Mouse (Mus musculus): ENCODE measurements around the gene Lenep. TPM values are rescaled to one million over a fixed set of nuclear protein-coding genes. Genes with fewer than 3 reads are reported as not detected.

Gene Lenep
- total and polyA plus RNA-seq, 3 experiments: not detected

GRCm38 (mm10) chr3:89424416-89425140, 22.0 kb upstream of the Lenep start:
- no peak overlapping the region for H3K4me3 ChIP-seq (ENCODE audit: control insufficient read depth in 1 of 2, insufficient read depth in 1 of 2, low read depth in 2 of 2, low read length in 2 of 2)

GRCm38 (mm10) chr3:89422556-89423205, 20.1 kb upstream of the Lenep start:
- H3K9me3 ChIP-seq (replicated peaks; ENCODE audit: insufficient read depth, low read length): no peaks in the 10 kb centered on the region
- peak in 1 of 2 experiments; percentile 19; a peak in 1 of 4 replicates for TF ChIP-seq EP300 (IDR thresholded peaks at IDR 0.05; ENCODE audit: low read depth in 1 of 2, low read length in 2 of 2)
- TF ChIP-seq MYC (IDR thresholded peaks at IDR 0.05; ENCODE audit: low read depth, low read length): no peak
- no peak for TF ChIP-seq ELF1 (IDR thresholded peaks at IDR 0.05; ENCODE audit: low read depth, low read length)
- no peak for TF ChIP-seq HCFC1 (IDR thresholded peaks at IDR 0.05; ENCODE audit: low read depth, low read length)
- no peaks in the 10 kb centered on the region for H3K27me3 ChIP-seq (ENCODE audit: control insufficient read depth in 1 of 2, insufficient read depth in 2 of 2, low read length in 2 of 2)
- H3K36me3 ChIP-seq (ENCODE audit: control insufficient read depth in 1 of 2, insufficient read depth in 2 of 2, low read length in 2 of 2): peaks cover 9 to 48% of the 10 kb centered on the region in 2 experiments
- no peak overlapping the region for H3K4me3 ChIP-seq (ENCODE audit: control insufficient read depth in 1 of 2, insufficient read depth in 1 of 2, low read depth in 2 of 2, low read length in 2 of 2)
- DNase-seq (ENCODE audit: low read depth, low spot score): peak; percentile 66
- no peak overlapping the region for H3K9ac ChIP-seq (ENCODE audit: control insufficient read depth, low read depth, low read length, poor library complexity, severe bottlenecking)
- peaks cover 23 to 51% of the 10 kb centered on the region in 2 experiments for H3K4me1 ChIP-seq (ENCODE audit: control insufficient read depth in 1 of 2, insufficient read depth in 2 of 2, low read length in 2 of 2)
- peaks cover 28% of the 10 kb centered on the region for H3K79me2 ChIP-seq (ENCODE audit: control insufficient read depth, insufficient read depth, low read length, poor library complexity)
- H3K27ac ChIP-seq (ENCODE audit: control insufficient read depth, low read depth, low read length): no peak overlapping the region

More at GRCm38 (mm10) chr3:89424416-89425140, 22.0 kb upstream of the Lenep start:
- Histone ChIP-seq H3K4me1 (ENCODE audit: control insufficient read depth in 1 of 2, insufficient read depth in 2 of 2, low read length in 2 of 2) (peaks cover 20 to 46% of the 10 kb centered on the region in 2 experiments), H3K9ac (ENCODE audit: control insufficient read depth, low read depth, low read length, poor library complexity, severe bottlenecking) (no peak overlapping the region), H3K27ac (ENCODE audit: control insufficient read depth, low read depth, low read length) (peak overlapping the region; percentile 14; the same call in 1 of the 2 replicates), H3K27me3 (ENCODE audit: control insufficient read depth in 1 of 2, insufficient read depth in 2 of 2, low read length in 2 of 2) (no peaks in the 10 kb centered on the region), H3K9me3 (replicated peaks; ENCODE audit: insufficient read depth, low read length) (no peaks in the 10 kb centered on the region), H3K36me3 (ENCODE audit: control insufficient read depth in 1 of 2, insufficient read depth in 2 of 2, low read length in 2 of 2) (peaks cover 9 to 44% of the 10 kb centered on the region in 2 experiments), H3K79me2 (ENCODE audit: control insufficient read depth, insufficient read depth, low read length, poor library complexity) (peaks cover 14% of the 10 kb centered on the region)
- DNase-seq (ENCODE audit: low read depth, low spot score): no peak
- TF ChIP-seq SIN3A (IDR thresholded peaks at IDR 0.05; ENCODE audit: low read length) (no peak), ETS1 (IDR thresholded peaks at IDR 0.05; ENCODE audit: low read depth, low read length) (0 out of 2 replicates have a peak, but pooled peaks have one; percentile 11), UBTF (IDR thresholded peaks at IDR 0.05; ENCODE audit: borderline replicate concordance, insufficient read depth, low read depth, low read length) (no peak), EP300 (IDR thresholded peaks at IDR 0.05; ENCODE audit: low read depth in 1 of 2, low read length in 2 of 2) (peak in 1 of 2 experiments; percentile 31; a peak in 2 of 4 replicates)

DNA sequence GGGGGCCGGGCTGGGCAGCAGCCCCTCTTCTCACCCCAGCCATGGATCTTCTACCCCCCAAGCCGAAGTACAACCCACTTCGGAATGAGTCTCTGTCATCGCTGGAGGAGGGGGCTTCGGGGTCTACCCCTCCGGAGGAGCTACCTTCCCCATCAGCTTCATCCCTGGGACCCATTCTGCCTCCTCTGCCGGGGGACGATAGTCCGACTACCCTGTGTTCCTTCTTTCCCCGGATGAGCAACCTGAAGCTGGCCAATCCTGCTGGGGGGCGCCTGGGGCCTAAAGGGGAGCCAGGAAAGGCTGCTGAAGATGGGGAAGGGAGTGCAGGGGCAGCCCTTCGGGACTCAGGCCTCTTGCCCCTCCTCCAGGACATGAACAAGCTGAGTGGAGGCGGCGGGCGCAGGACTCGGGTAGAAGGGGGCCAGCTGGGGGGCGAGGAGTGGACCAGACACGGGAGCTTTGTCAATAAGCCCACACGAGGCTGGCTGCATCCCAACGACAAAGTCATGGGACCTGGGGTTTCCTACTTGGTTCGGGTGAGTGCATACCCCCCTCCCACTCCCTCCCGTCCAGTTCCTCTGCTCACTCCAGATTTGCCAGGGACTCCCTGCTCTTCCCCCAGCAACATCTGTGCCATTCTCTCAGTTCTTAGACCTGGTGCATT, 19.3 kb upstream of the Lenep start:
- Histone ChIP-seq H3K36me3 (ENCODE audit: control insufficient read depth in 1 of 2, insufficient read depth in 2 of 2, low read length in 2 of 2) (peaks cover 9 to 51% of the 10 kb centered on the region in 2 experiments), H3K27ac (ENCODE audit: control insufficient read depth, low read depth, low read length) (no peak overlapping the region), H3K9ac (ENCODE audit: control insufficient read depth, low read depth, low read length, poor library complexity, severe bottlenecking) (no peak overlapping the region), H3K4me1 (ENCODE audit: control insufficient read depth in 1 of 2, insufficient read depth in 2 of 2, low read length in 2 of 2) (peaks cover 25 to 51% of the 10 kb centered on the region in 2 experiments), H3K79me2 (ENCODE audit: control insufficient read depth, insufficient read depth, low read length, poor library complexity) (peaks cover 35% of the 10 kb centered on the region), H3K9me3 (replicated peaks; ENCODE audit: insufficient read depth, low read length) (no peaks in the 10 kb centered on the region), H3K27me3 (ENCODE audit: control insufficient read depth in 1 of 2, insufficient read depth in 2 of 2, low read length in 2 of 2) (no peaks in the 10 kb centered on the region), H3K4me3 (ENCODE audit: control insufficient read depth in 1 of 2, insufficient read depth in 1 of 2, low read depth in 2 of 2, low read length in 2 of 2) (no peak overlapping the region)
- no peak for TF ChIP-seq ELF1 (IDR thresholded peaks at IDR 0.05; ENCODE audit: low read depth, low read length)
- no peak for TF ChIP-seq TAL1 (IDR thresholded peaks at IDR 0.05; ENCODE audit: low read length)
- no peak for TF ChIP-seq NELFE (IDR thresholded peaks at IDR 0.05; ENCODE audit: low read depth, low read length)
- TF ChIP-seq ZNF384 (IDR thresholded peaks at IDR 0.05; ENCODE audit: low read depth, low read length): no peak
- no peak for TF ChIP-seq MXI1 (IDR thresholded peaks at IDR 0.05; ENCODE audit: low read depth, low read length)
- no peak for TF ChIP-seq TBP (IDR thresholded peaks at IDR 0.05; ENCODE audit: low read depth, low read length)
- no peak for TF ChIP-seq CHD2 (IDR thresholded peaks at IDR 0.05; ENCODE audit: low read length)
- TF ChIP-seq MAFK (IDR thresholded peaks at IDR 0.05; ENCODE audit: borderline replicate concordance, low read depth, low read length): no peak
- TF ChIP-seq JUND (IDR thresholded peaks at IDR 0.05; ENCODE audit: low read depth, low read length): no peak
- TF ChIP-seq HCFC1 (IDR thresholded peaks at IDR 0.05; ENCODE audit: low read depth, low read length): no peak
- TF ChIP-seq UBTF (IDR thresholded peaks at IDR 0.05; ENCODE audit: borderline replicate concordance, insufficient read depth, low read depth, low read length): no peak
- no peak for TF ChIP-seq SIN3A (IDR thresholded peaks at IDR 0.05; ENCODE audit: low read length)
- no peak for TF ChIP-seq NRF1 (IDR thresholded peaks at IDR 0.05; ENCODE audit: insufficient read depth, low read depth, low read length, poor library complexity, severe bottlenecking)
- TF ChIP-seq USF1 (IDR thresholded peaks at IDR 0.05; ENCODE audit: low read depth, low read length): no peak
- DNase-seq (ENCODE audit: low read depth, low spot score): no peak
